Comparison of ENCODE assay signal across 18 mouse cellular contexts in genomic region chr10:31873323-31873895, GRCm38 (mm10).
DNase-seq lines count a peak whose midpoint lies in the region; ATAC-seq lines count a peak whose summit lies in the region.
"Had no signal": no experiment of that assay in that cellular context is flagged by ENCODE, and none has a peak within 500 bp of the region (broad histone marks: within the 10 kb centered on the region; RNA-seq: fewer than 3 reads in every experiment).

No protein-coding gene starts in this region.

- no peaks in the 10 kb centered on the region for H3K27me3 ChIP-seq in midbrain, embryonic 13.5 days
- H3K27me3 ChIP-seq in midbrain, embryonic 10.5 days (ENCODE audit: low read depth, poor library complexity, severe bottlenecking), result no peaks in the 10 kb centered on the region
- no peaks in the 10 kb centered on the region for H3K27me3 ChIP-seq in forebrain, embryonic 16.5 days (replicated peaks; ENCODE audit: control insufficient read depth, insufficient read depth, low read length)
- no peaks in the 10 kb centered on the region for H3K27me3 ChIP-seq in hindbrain, embryonic 16.5 days (replicated peaks; ENCODE audit: control insufficient read depth, insufficient read depth, low read length)
- H3K27me3 ChIP-seq: CH12.LX; embryonic facial prominence, embryonic 12.5 days; limb, embryonic 13.5 days had no signal

- no peaks in the 10 kb centered on the region for H3K4me1 ChIP-seq in midbrain, embryonic 13.5 days (replicated peaks)
- no peaks in the 10 kb centered on the region for H3K4me1 ChIP-seq in midbrain, embryonic 10.5 days
- 0 out of 2 replicates have a peak, but pooled peaks cover 5% of the 10 kb centered on the region for H3K4me1 ChIP-seq in forebrain, embryonic 16.5 days (replicated peaks; ENCODE audit: control insufficient read depth, insufficient read depth, low read length)
- H3K4me1 ChIP-seq in hindbrain, embryonic 16.5 days (ENCODE audit: control insufficient read depth, insufficient read depth, low read depth, low read length), result no peaks in the 10 kb centered on the region
- H3K4me1 ChIP-seq: embryonic facial prominence, embryonic 12.5 days; limb, embryonic 13.5 days had no signal

- no peak overlapping the region for H3K4me3 ChIP-seq in midbrain, embryonic 13.5 days (replicated peaks)
- no peak overlapping the region for H3K4me3 ChIP-seq in midbrain, embryonic 10.5 days
- no peak overlapping the region for H3K4me3 ChIP-seq in forebrain, embryonic 16.5 days (replicated peaks; ENCODE audit: low read length)
- H3K4me3 ChIP-seq in hindbrain, embryonic 16.5 days (ENCODE audit: low read length), result no peak overlapping the region
- H3K4me3 ChIP-seq: embryonic facial prominence, embryonic 12.5 days; left cerebral cortex, adult 2 months; limb, embryonic 13.5 days had no signal

- H3K9me3 ChIP-seq in midbrain, embryonic 13.5 days, result no peaks in the 10 kb centered on the region
- no peaks in the 10 kb centered on the region for H3K9me3 ChIP-seq in midbrain, embryonic 10.5 days (replicated peaks)
- H3K9me3 ChIP-seq in forebrain, embryonic 16.5 days (ENCODE audit: control insufficient read depth, low read length), result no peaks in the 10 kb centered on the region
- no peaks in the 10 kb centered on the region for H3K9me3 ChIP-seq in hindbrain, embryonic 16.5 days (ENCODE audit: control insufficient read depth, low read length)
- H3K9me3 ChIP-seq: embryonic facial prominence, embryonic 12.5 days; limb, embryonic 13.5 days had no signal

- WGBS in midbrain, embryonic 13.5 days, result 58% methylated on average over 4 of the region's 4 CpGs
- WGBS in midbrain, embryonic 10.5 days, result 80% methylated on average over 4 of the region's 4 CpGs
- 37% methylated on average over 4 of the region's 4 CpGs for WGBS in forebrain, embryonic 16.5 days
- WGBS in hindbrain, embryonic 16.5 days, result 38% methylated on average over 4 of the region's 4 CpGs

- DNase-seq in midbrain, embryonic 10.5 days (ENCODE audit: low spot score), result no peak
- DNase-seq in retina, postnatal 1 day, result peak; percentile 31
- no peak for DNase-seq in spleen, postnatal 14 days (ENCODE audit: low spot score in 2 of 2)
- DNase-seq in gastrocnemius, postnatal 14 days, result no peak
- DNase-seq: cerebellum, adult 18-20 months; heart, adult 11 months; kidney, postnatal 14 days; liver, postnatal 0 days; lung, postnatal 36 days; thymus, postnatal 25 days had no signal

- intact Hi-C loops in gastrocnemius, postnatal 14 days (cut with DNase I; ENCODE audit: low total_unique reads), result no loop called here

- no peaks in the 10 kb centered on the region for H3K36me3 ChIP-seq in midbrain, embryonic 13.5 days
- no peaks in the 10 kb centered on the region for H3K36me3 ChIP-seq in midbrain, embryonic 10.5 days
- no peaks in the 10 kb centered on the region for H3K36me3 ChIP-seq in forebrain, embryonic 16.5 days (ENCODE audit: control insufficient read depth, insufficient read depth)
- H3K36me3 ChIP-seq in hindbrain, embryonic 16.5 days (ENCODE audit: control insufficient read depth, insufficient read depth, low read length), result no peaks in the 10 kb centered on the region
- H3K36me3 ChIP-seq: embryonic facial prominence, embryonic 12.5 days; limb, embryonic 13.5 days had no signal

- H3K9ac ChIP-seq in midbrain, embryonic 13.5 days (replicated peaks), result no peak overlapping the region
- no peak overlapping the region for H3K9ac ChIP-seq in forebrain, embryonic 16.5 days (replicated peaks; ENCODE audit: low read depth, low read length)
- no peak overlapping the region for H3K9ac ChIP-seq in hindbrain, embryonic 16.5 days (ENCODE audit: low read depth, low read length)
- H3K9ac ChIP-seq: embryonic facial prominence, embryonic 12.5 days; limb, embryonic 13.5 days; liver, postnatal 0 days had no signal

- peak; percentile 50 for ATAC-seq in midbrain, embryonic 13.5 days
- ATAC-seq in forebrain, embryonic 16.5 days, result peak; percentile 92
- ATAC-seq in hindbrain, embryonic 16.5 days, result peak; percentile 92
- ATAC-seq: activated CD4-positive, CD25-positive, alpha-beta regulatory T cell, adult 4 months; liver, postnatal 0 days had no signal

- no peak overlapping the region for H3K27ac ChIP-seq in midbrain, embryonic 13.5 days
- H3K27ac ChIP-seq in midbrain, embryonic 10.5 days (replicated peaks), result no peak overlapping the region
- H3K27ac ChIP-seq in forebrain, embryonic 16.5 days (ENCODE audit: low read length), result peak overlapping the region; percentile 37
- H3K27ac ChIP-seq in hindbrain, embryonic 16.5 days (ENCODE audit: low read depth, low read length), result no peak overlapping the region
- H3K27ac ChIP-seq: embryonic facial prominence, embryonic 12.5 days; left cerebral cortex, adult 2 months; limb, embryonic 13.5 days had no signal

- H3K4me2 ChIP-seq in midbrain, embryonic 13.5 days (replicated peaks), result no peak overlapping the region
- no peak overlapping the region for H3K4me2 ChIP-seq in forebrain, embryonic 16.5 days (ENCODE audit: low read length)
- no peak overlapping the region for H3K4me2 ChIP-seq in hindbrain, embryonic 16.5 days (ENCODE audit: low read length)
- H3K4me2 ChIP-seq: embryonic facial prominence, embryonic 12.5 days; limb, embryonic 13.5 days had no signal
